Mouse (Mus musculus) C2C12 (cell line): ENCODE measurements around the gene Lca5l. TPM values are rescaled to one million over a fixed set of nuclear protein-coding genes. Genes with fewer than 3 reads are reported as not detected.

Source experiments
- H3K27me3 ChIP-seq: one replicate; pipeline ENCODE4 v1.6.1; 2011; ENCODE audit not compliant: control insufficient read depth, insufficient read depth, insufficient read length
- H3K36me3 ChIP-seq: one replicate; pipeline ENCODE4 v1.6.1; 2011; ENCODE audit not compliant: control insufficient read depth, insufficient read depth
- H3K4me3 ChIP-seq: one replicate; pipeline ENCODE4 v1.5.1; 2011; ENCODE audit warnings: mild to moderate bottlenecking, control low read depth; ENCODE audit not compliant: poor library complexity, insufficient read depth, severe bottlenecking
- H3K79me2 ChIP-seq: one replicate; pipeline ENCODE4 v1.6.1; 2011; ENCODE audit not compliant: control insufficient read depth, insufficient read depth
- H3K79me3 ChIP-seq: one replicate; pipeline ENCODE4 v1.6.1; 2011; ENCODE audit warnings: low read depth, control low read depth
- H3ac ChIP-seq: one replicate; pipeline ENCODE3; 2011; ENCODE audit warnings: low read depth; ENCODE audit not compliant: control insufficient read depth, insufficient read length
- CEBPB ChIP-seq: IDR thresholded peaks from one replicate; pipeline ENCODE4 v1.6.1; 2011; ENCODE audit warnings: low read depth, mild to moderate bottlenecking, control low read depth, moderate library complexity
- CTCF ChIP-seq: IDR thresholded peaks from one replicate; pipeline ENCODE4 v1.5.1; 2011; ENCODE audit not compliant: control insufficient read depth, insufficient read depth, insufficient read length
- FOSL1 ChIP-seq: IDR thresholded peaks from one replicate; pipeline ENCODE4 v1.8.0; 2011; ENCODE audit warnings: mild to moderate bottlenecking, low read length; ENCODE audit not compliant: poor library complexity, insufficient read depth, severe bottlenecking
- MAX ChIP-seq: IDR thresholded peaks from one replicate; pipeline ENCODE4 v1.6.1; 2011; ENCODE audit warnings: mild to moderate bottlenecking, control low read depth
- MYOD1 ChIP-seq: IDR thresholded peaks from one replicate; pipeline ENCODE4 v1.6.1; 2011; ENCODE audit warnings: low read depth; ENCODE audit not compliant: control insufficient read depth, insufficient read length
- MYOG ChIP-seq: IDR thresholded peaks from one replicate; pipeline ENCODE4 v1.6.1; 2011; ENCODE audit not compliant: control insufficient read depth, insufficient read length; ENCODE audit errors: extremely low read depth
- USF1 ChIP-seq: IDR thresholded peaks from one replicate; pipeline ENCODE4 v1.6.1; 2011; ENCODE audit warnings: low read depth, mild to moderate bottlenecking, control low read depth, moderate library complexity
- long read RNA-seq, 2 experiments: library from polyadenylated mRNA; unstranded; transcript quantifications; one replicate each; pipeline ENCODE4 v2.0.0; 2019 to 2020
- polyA plus RNA-seq: library from polyadenylated mRNA; unstranded; fragments of >200 nt; fragmentation: generic; extraction: Trizol; gene quantifications from one replicate; pipeline ENCODE4 v1.2.1, GENCODE M21; 2012; ENCODE audit warnings: missing spikeins

Lca5l gene
- 0.25 TPM for polyA plus RNA-seq
- long read RNA-seq, experiment 1, partial matches to known transcripts: 0 of 1 reads
- long read RNA-seq, experiment 1, other reads (novel, unspliced or antisense): 1 of 1 reads
- long read RNA-seq, experiment 2, partial matches to known transcripts: 0 of 2 reads
- long read RNA-seq, experiment 2, other reads (novel, unspliced or antisense): 2 of 2 reads

GRCm38 (mm10) chr16:96191531-96192506 is at the start of gene Lca5l:
Lca5l (minus strand) TSS chr16:96192271.
- H3K36me3 ChIP-seq: no peaks in the 10 kb centered on the region
- H3K79me3 ChIP-seq: no peaks in the 10 kb centered on the region
- H3K27me3 ChIP-seq: no peaks in the 10 kb centered on the region
- peak within 1 kb of the TSS; percentile 83 for H3ac ChIP-seq
- no peaks in the 10 kb centered on the region for H3K79me2 ChIP-seq
- H3K4me3 ChIP-seq: peak within 1 kb of the TSS; percentile 52
- TF ChIP-seq USF1 (no peak), MYOD1 (no peak), MYOG (no peak), CTCF (no peak), MAX (no peak), CEBPB (no peak), FOSL1 (no peak)

- Histone ChIP-seq H3K27me3 (peaks cover 13% of the 10 kb centered on the region), H3ac (no peak within 1 kb of the TSS), H3K4me3 (no peak within 1 kb of the TSS), H3K36me3 (no peaks in the 10 kb centered on the region), H3K79me3 (no peaks in the 10 kb centered on the region), H3K79me2 (no peaks in the 10 kb centered on the region)
- TF ChIP-seq CTCF (no peak), FOSL1 (no peak), MAX (no peak), CEBPB (no peak), MYOD1 (no peak), MYOG (no peak), USF1 (no peak)
Observed at GRCm38 (mm10) chr16:96235366-96235970, 43.4 kb upstream of the Lca5l start, which contains the start of gene B3galt5. B3galt5 (plus strand) TSS chr16:96235801.

DNA sequence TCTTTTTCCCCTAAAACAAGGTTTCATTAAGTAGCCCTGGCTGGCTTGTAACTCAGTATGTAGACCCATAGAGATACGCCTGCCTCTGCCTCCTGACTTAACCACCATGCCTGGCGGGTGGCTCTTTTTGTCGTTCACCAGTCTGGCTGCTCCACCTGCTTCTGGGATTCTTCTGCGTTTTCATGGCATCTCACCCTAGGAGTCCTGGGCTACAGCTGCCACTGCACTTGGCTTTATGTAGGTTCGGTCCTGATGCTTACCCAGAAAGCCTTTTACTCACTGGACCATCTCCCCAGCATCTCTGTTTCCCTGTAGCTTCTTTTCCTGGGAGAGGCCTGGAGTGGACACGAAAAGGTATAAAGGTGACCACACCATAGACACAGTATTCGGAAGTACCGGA is 41.9 kb upstream of the Lca5l start:
- Histone ChIP-seq H3ac (no peak overlapping the region), H3K79me3 (no peaks in the 10 kb centered on the region), H3K36me3 (no peaks in the 10 kb centered on the region), H3K4me3 (no peak overlapping the region), H3K27me3 (peaks cover 13% of the 10 kb centered on the region), H3K79me2 (no peaks in the 10 kb centered on the region)
- TF ChIP-seq USF1: no peak
- no peak for TF ChIP-seq FOSL1
- no peak for TF ChIP-seq MYOG
- TF ChIP-seq MAX: no peak
- no peak for TF ChIP-seq CEBPB
- TF ChIP-seq MYOD1: no peak
- TF ChIP-seq CTCF: no peak

GRCm38 (mm10) chr16:96231974-96232373 is 39.9 kb upstream of the Lca5l start:
- no peak for TF ChIP-seq MYOG
- TF ChIP-seq CTCF: no peak
- TF ChIP-seq FOSL1: no peak
- TF ChIP-seq MYOD1: no peak
- no peak for TF ChIP-seq USF1
- Histone ChIP-seq H3K27me3 (peaks cover 13% of the 10 kb centered on the region), H3K4me3 (no peak overlapping the region), H3K79me3 (no peaks in the 10 kb centered on the region), H3ac (no peak overlapping the region), H3K36me3 (no peaks in the 10 kb centered on the region), H3K79me2 (no peaks in the 10 kb centered on the region)

- Histone ChIP-seq H3K27me3 (peaks cover 13% of the 10 kb centered on the region), H3K79me2 (no peaks in the 10 kb centered on the region)
Observed at GRCm38 (mm10) chr16:96231251-96231650, 39.2 kb upstream of the Lca5l start.

More at GRCm38 (mm10) chr16:96231251-96231650, 39.2 kb upstream of the Lca5l start:
- no peaks in the 10 kb centered on the region for H3K79me3 ChIP-seq
- no peak overlapping the region for H3K4me3 ChIP-seq
- TF ChIP-seq USF1: no peak
- no peak for TF ChIP-seq MYOD1
- TF ChIP-seq CTCF: no peak
- TF ChIP-seq MYOG: no peak
- H3ac ChIP-seq: no peak overlapping the region
- H3K36me3 ChIP-seq: no peaks in the 10 kb centered on the region
